Mouse (Mus musculus): Measurements from ENCODE around the gene Klk1b3.

- TF ChIP-seq CTCF (IDR thresholded peaks at IDR 0.05; ENCODE audit: low read depth) (no peak), EP300 (IDR thresholded peaks at IDR 0.05; ENCODE audit: low read depth) (no peak)
Observed at GRCm38 (mm10) chr7:44239913-44240312, 41.9 kb downstream of the Klk1b3 start.

All from heart, postnatal 0 days (tissue).